Mouse (Mus musculus): ENCODE data around the gene Sost.

DNA sequence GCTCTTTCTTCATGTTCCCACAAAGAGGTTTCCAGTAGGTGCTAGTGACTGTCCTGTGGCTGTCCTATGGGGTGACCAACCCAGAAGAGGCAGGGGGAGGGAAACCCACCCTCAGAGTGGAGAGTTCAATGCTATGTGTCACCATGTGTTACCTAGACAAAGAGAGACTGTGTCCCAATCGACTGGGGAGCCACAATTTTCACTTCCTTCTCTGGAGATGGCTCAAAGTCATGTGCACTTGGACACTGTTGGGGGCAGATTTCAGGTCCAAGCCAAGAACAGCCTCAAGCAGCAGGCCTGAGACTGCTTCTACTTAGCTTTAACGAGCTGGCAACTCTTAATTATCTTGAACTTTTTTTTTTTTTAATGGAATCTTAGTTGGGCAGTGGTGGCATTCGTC is 5.3 kb upstream of the Sost start:
- no peak for TF ChIP-seq ZC3H11A (IDR thresholded peaks at IDR 0.05; ENCODE audit: borderline replicate concordance, low read depth, low read length)
- no peak for TF ChIP-seq MAFK (IDR thresholded peaks at IDR 0.05; ENCODE audit: insufficient read depth, low read depth, low read length)
- no peak for TF ChIP-seq CHD2 (IDR thresholded peaks at IDR 0.05; ENCODE audit: low read depth, low read length)
